Mouse (Mus musculus): Measurements from ENCODE around the gene Gm49403. TPM values are rescaled to one million over a fixed set of nuclear protein-coding genes. Genes with fewer than 3 reads are reported as not detected.

Gene Gm49403
- polyA plus RNA-seq, 1 experiment from 2014 or later: not detected

Small RNA genes lying within 50 kb of the gene (microRNA-seq; reads per million reads assigned to microRNA genes)
- not detected for gene Mir5136

Other genes starting within 250 kb of the Gm49403 start
- 0.05 TPM in 1 of 2 replicates, not detected in the other for gene Chrm1, start 220.1 kb upstream of the Gm49403 start, polyA plus RNA-seq (2016; fragmentation: Nextera tagmentation; extraction: Ambion mirVana)
- 87.6 and 88.9 TPM in 2 replicates for gene Slc3a2, start 160.6 kb upstream of the Gm49403 start, polyA plus RNA-seq (2016; fragmentation: Nextera tagmentation; extraction: Ambion mirVana)
- 48.9 and 52.9 TPM in 2 replicates for gene Wdr74, start 148.1 kb upstream of the Gm49403 start, polyA plus RNA-seq (2016; fragmentation: Nextera tagmentation; extraction: Ambion mirVana)
- 1.8 and 2.8 TPM in 2 replicates for gene 1700092M07Rik, start 143.2 kb upstream of the Gm49403 start, polyA plus RNA-seq (2016; fragmentation: Nextera tagmentation; extraction: Ambion mirVana)
- gene Stx5a, start 142.5 kb upstream of the Gm49403 start, polyA plus RNA-seq (2016; fragmentation: Nextera tagmentation; extraction: Ambion mirVana): 86.1 and 88.1 TPM in 2 replicates
- 135 and 149 TPM in 2 replicates for gene Nxf1, start 126.9 kb upstream of the Gm49403 start, polyA plus RNA-seq (2016; fragmentation: Nextera tagmentation; extraction: Ambion mirVana)
- gene Tmem223, start 112.9 kb upstream of the Gm49403 start, polyA plus RNA-seq (2016; fragmentation: Nextera tagmentation; extraction: Ambion mirVana): 145 and 146 TPM in 2 replicates
- 49.7 and 51.9 TPM in 2 replicates for gene Tmem179b, start 109.5 kb upstream of the Gm49403 start, polyA plus RNA-seq (2016; fragmentation: Nextera tagmentation; extraction: Ambion mirVana)
- 22.5 and 23.3 TPM in 2 replicates for gene Taf6l, start 97.5 kb upstream of the Gm49403 start, polyA plus RNA-seq (2016; fragmentation: Nextera tagmentation; extraction: Ambion mirVana)
- gene Polr2g, start 85.4 kb upstream of the Gm49403 start, polyA plus RNA-seq (2016; fragmentation: Nextera tagmentation; extraction: Ambion mirVana): 137 and 145 TPM in 2 replicates
- gene Zbtb3, start 81.4 kb upstream of the Gm49403 start, polyA plus RNA-seq (2016; fragmentation: Nextera tagmentation; extraction: Ambion mirVana): 3.8 and 4.1 TPM in 2 replicates
- 36.3 and 37.0 TPM in 2 replicates for gene Ttc9c, start 64.6 kb upstream of the Gm49403 start, polyA plus RNA-seq (2016; fragmentation: Nextera tagmentation; extraction: Ambion mirVana)
- 3.8 TPM in 2 replicates for gene Hnrnpul2, start 63.9 kb upstream of the Gm49403 start, polyA plus RNA-seq (2016; fragmentation: Nextera tagmentation; extraction: Ambion mirVana)
- not detected in 2 replicates for gene AC129217.1, start 54.2 kb upstream of the Gm49403 start, polyA plus RNA-seq (2016; fragmentation: Nextera tagmentation; extraction: Ambion mirVana)
- 41.0 and 41.1 TPM in 2 replicates for gene Bscl2, start 46.5 kb upstream of the Gm49403 start, polyA plus RNA-seq (2016; fragmentation: Nextera tagmentation; extraction: Ambion mirVana)
- 2.5 and 2.9 TPM in 2 replicates for gene Gng3, start 44.7 kb upstream of the Gm49403 start, polyA plus RNA-seq (2016; fragmentation: Nextera tagmentation; extraction: Ambion mirVana)
- gene Lrrn4cl, start 33.2 kb upstream of the Gm49403 start, polyA plus RNA-seq (2016; fragmentation: Nextera tagmentation; extraction: Ambion mirVana): 0.77 and 0.78 TPM in 2 replicates
- 138 and 142 TPM in 2 replicates for gene Ubxn1, start 12.4 kb upstream of the Gm49403 start, polyA plus RNA-seq (2016; fragmentation: Nextera tagmentation; extraction: Ambion mirVana)
- gene Uqcc3, start 3.0 kb upstream of the Gm49403 start, polyA plus RNA-seq (2016; fragmentation: Nextera tagmentation; extraction: Ambion mirVana): 52.7 and 60.6 TPM in 2 replicates
- gene Lbhd1, start 198 bp upstream of the Gm49403 start, polyA plus RNA-seq (2016; fragmentation: Nextera tagmentation; extraction: Ambion mirVana): 61.5 and 66.4 TPM in 2 replicates
- 64.2 and 64.5 TPM in 2 replicates for gene 1810009A15Rik, start 4.9 kb downstream of the Gm49403 start, polyA plus RNA-seq (2016; fragmentation: Nextera tagmentation; extraction: Ambion mirVana)
- gene Gm49416, start 5.0 kb downstream of the Gm49403 start, polyA plus RNA-seq (2016; fragmentation: Nextera tagmentation; extraction: Ambion mirVana): not detected in 2 replicates
- 28.9 and 30.1 TPM in 2 replicates for gene Ints5, start 9.1 kb downstream of the Gm49403 start, polyA plus RNA-seq (2016; fragmentation: Nextera tagmentation; extraction: Ambion mirVana)
- 78.7 and 83.6 TPM in 2 replicates for gene Ganab, start 14.1 kb downstream of the Gm49403 start, polyA plus RNA-seq (2016; fragmentation: Nextera tagmentation; extraction: Ambion mirVana)
- 46.6 and 46.8 TPM in 2 replicates for gene B3gat3, start 36.4 kb downstream of the Gm49403 start, polyA plus RNA-seq (2016; fragmentation: Nextera tagmentation; extraction: Ambion mirVana)
- gene Rom1, start 45.4 kb downstream of the Gm49403 start, polyA plus RNA-seq (2016; fragmentation: Nextera tagmentation; extraction: Ambion mirVana): 2.4 and 2.5 TPM in 2 replicates
- 13.3 and 13.5 TPM in 2 replicates for gene Eml3, start 45.6 kb downstream of the Gm49403 start, polyA plus RNA-seq (2016; fragmentation: Nextera tagmentation; extraction: Ambion mirVana)
- gene Mta2, start 57.9 kb downstream of the Gm49403 start, polyA plus RNA-seq (2016; fragmentation: Nextera tagmentation; extraction: Ambion mirVana): 106 and 115 TPM in 2 replicates
- 17.1 and 19.4 TPM in 2 replicates for gene Tut1, start 69.9 kb downstream of the Gm49403 start, polyA plus RNA-seq (2016; fragmentation: Nextera tagmentation; extraction: Ambion mirVana)
- 281 and 282 TPM in 2 replicates for gene Eef1g, start 83.1 kb downstream of the Gm49403 start, polyA plus RNA-seq (2016; fragmentation: Nextera tagmentation; extraction: Ambion mirVana)
- 26.0 and 27.1 TPM in 2 replicates for gene Ahnak, start 105.4 kb downstream of the Gm49403 start, polyA plus RNA-seq (2016; fragmentation: Nextera tagmentation; extraction: Ambion mirVana)
- not detected in 2 replicates for gene Scgb1a1, start 204.0 kb downstream of the Gm49403 start, polyA plus RNA-seq (2016; fragmentation: Nextera tagmentation; extraction: Ambion mirVana)